Comparison of ENCODE assay signal across 28 mouse cellular contexts in the genomic region with DNA sequence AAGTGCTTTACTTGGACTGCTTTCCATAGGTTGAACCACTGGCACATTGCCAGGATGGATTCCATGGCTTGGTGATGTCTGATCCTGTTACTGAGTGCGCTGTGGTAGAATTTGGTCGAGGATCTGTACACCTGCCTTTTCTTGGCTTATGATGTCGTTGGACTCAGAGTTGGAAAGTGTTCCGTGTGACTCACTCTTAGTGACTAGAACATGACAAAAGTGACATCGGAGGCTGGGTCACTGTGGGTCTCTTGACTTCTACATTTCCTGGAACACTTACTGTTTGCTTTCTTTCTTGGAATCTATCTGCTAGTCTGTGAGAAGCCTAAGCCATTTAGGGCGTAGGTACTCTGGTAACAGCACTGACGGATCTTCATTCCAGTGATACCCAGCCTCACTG. TPM values are rescaled to one million over a fixed set of nuclear protein-coding genes. Genes with fewer than 3 reads are reported as not detected.
DNase-seq lines count a peak whose midpoint lies in the region; ATAC-seq and TF ChIP-seq lines count a peak whose summit lies in the region.
"Had no signal": no experiment of that assay in that cellular context is flagged by ENCODE, and none has a peak within 500 bp of the region (broad histone marks: within the 10 kb centered on the region; RNA-seq: fewer than 3 reads in every experiment).

No protein-coding gene starts in this region.

- TF ChIP-seq EP300 in stomach, postnatal 0 days (optimal IDR thresholded peaks at IDR 0.05), result no peak
- TF ChIP-seq EP300 in liver, postnatal 0 days (IDR thresholded peaks at IDR 0.05; ENCODE audit: low read depth), result no peak

- intact Hi-C loops in gastrocnemius, adult 2 months (cut with DNase I), result no loop called here
- intact Hi-C loops in gastrocnemius, postnatal 36 days (cut with DNase I), result no loop called here

- no peak for DNase-seq in gastrocnemius, adult 2 months
- DNase-seq in gastrocnemius, postnatal 36 days, result no peak
- DNase-seq in lung, postnatal 36 days, result peak; percentile 51
- no peak for DNase-seq in lung, adult 2 months
- DNase-seq in stomach, postnatal 0 days (ENCODE audit: low spot score), result no peak
- no peak for DNase-seq in liver, postnatal 0 days
- DNase-seq: adrenal gland, postnatal 14 days; cerebellum, adult 18-20 months; cerebellum, postnatal 14 days; gastrocnemius, postnatal 25 days; heart, adult 2 months; heart, postnatal 10 days; kidney, adult 18-20 months; kidney, postnatal 4 days; left cerebral cortex, postnatal 4 days; liver; lung, postnatal 10 days; thymus, postnatal 4 days had no signal

- 65% methylated on average over 7 of the region's 7 CpGs for WGBS in lung, adult 2 months
- 76% methylated on average over 7 of the region's 7 CpGs for WGBS in stomach, postnatal 0 days
- 86% methylated on average over 7 of the region's 7 CpGs for WGBS in liver, postnatal 0 days (ENCODE audit: insufficient replicate concordance)
- WGBS in midbrain, embryonic 16.5 days, result 93% methylated on average over 7 of the region's 7 CpGs

- H3K9me3 ChIP-seq in stomach, postnatal 0 days (ENCODE audit: control insufficient read depth, low read length), result no peaks in the 10 kb centered on the region
- H3K9me3 ChIP-seq in liver, postnatal 0 days (ENCODE audit: low read length), result no peaks in the 10 kb centered on the region
- no peaks in the 10 kb centered on the region for H3K9me3 ChIP-seq in midbrain, embryonic 16.5 days (replicated peaks; ENCODE audit: control insufficient read depth, low read length, poor library complexity, severe bottlenecking)
- H3K9me3 ChIP-seq: heart, embryonic 13.5 days; kidney, embryonic 15.5 days; neural tube, embryonic 12.5 days had no signal

- H3K4me1 ChIP-seq in lung, adult 2 months (ENCODE audit: control insufficient read depth, insufficient read depth, low read length), result peaks cover 29% of the 10 kb centered on the region
- no peaks in the 10 kb centered on the region for H3K4me1 ChIP-seq in stomach, postnatal 0 days (replicated peaks; ENCODE audit: control insufficient read depth, insufficient read depth)
- H3K4me1 ChIP-seq in liver, postnatal 0 days (ENCODE audit: insufficient read depth), result peaks cover 11% of the 10 kb centered on the region; the same call in 1 of the 2 replicates
- H3K4me1 ChIP-seq in midbrain, embryonic 16.5 days (ENCODE audit: control insufficient read depth, insufficient read depth, low read length), result peaks cover 7% of the 10 kb centered on the region

- TF ChIP-seq POLR2A in lung, adult 2 months (IDR thresholded peaks at IDR 0.05; ENCODE audit: borderline replicate concordance, extremely low read depth, low read depth, low read length), result no peak

- H3K4me2 ChIP-seq in stomach, postnatal 0 days (replicated peaks; ENCODE audit: low read depth), result no peak overlapping the region
- no peak overlapping the region for H3K4me2 ChIP-seq in liver, postnatal 0 days (ENCODE audit: low read depth, low read length)
- H3K4me2 ChIP-seq in midbrain, embryonic 16.5 days (ENCODE audit: low read length), result no peak overlapping the region
- H3K4me2 ChIP-seq: heart, embryonic 13.5 days; hindbrain, embryonic 14.5 days; kidney, embryonic 15.5 days; midbrain, embryonic 11.5 days; neural tube, embryonic 12.5 days had no signal

- ATAC-seq in activated CD4-positive, CD25-positive, alpha-beta regulatory T cell, adult 4 months, result peak; percentile 53
- peak; percentile 38; the same call in 1 of the 2 replicates for ATAC-seq in stomach, postnatal 0 days (ENCODE audit: low FRiP score, low TSS enrichment)
- no peak for ATAC-seq in liver, postnatal 0 days
- ATAC-seq in midbrain, embryonic 16.5 days, result no peak
- ATAC-seq: forebrain, embryonic 14.5 days had no signal

- no peaks in the 10 kb centered on the region for H3K36me3 ChIP-seq in stomach, postnatal 0 days (ENCODE audit: control insufficient read depth, insufficient read depth, low read length)
- H3K36me3 ChIP-seq in liver, postnatal 0 days (replicated peaks; ENCODE audit: insufficient read depth, low read length), result no peaks in the 10 kb centered on the region
- H3K36me3 ChIP-seq in midbrain, embryonic 16.5 days (ENCODE audit: control insufficient read depth, insufficient read depth, low read length), result no peaks in the 10 kb centered on the region
- H3K36me3 ChIP-seq: heart, embryonic 13.5 days; kidney, embryonic 15.5 days; neural tube, embryonic 12.5 days had no signal

- no peak for TF ChIP-seq CTCF in gastrocnemius, adult 2 months (IDR thresholded peaks at IDR 0.05)
- TF ChIP-seq CTCF in lung, adult 2 months (IDR thresholded peaks at IDR 0.05; ENCODE audit: insufficient read depth, low read length), result no peak
- TF ChIP-seq CTCF in stomach, postnatal 0 days (IDR thresholded peaks at IDR 0.05; ENCODE audit: low read depth), result no peak
- TF ChIP-seq CTCF in liver, postnatal 0 days (IDR thresholded peaks at IDR 0.05; ENCODE audit: low read depth), result no peak

- H3K9ac ChIP-seq in stomach, postnatal 0 days (ENCODE audit: low read length), result no peak overlapping the region
- H3K9ac ChIP-seq in liver, postnatal 0 days (replicated peaks), result no peak overlapping the region
- no peak overlapping the region for H3K9ac ChIP-seq in midbrain, embryonic 16.5 days (ENCODE audit: low read depth, low read length)
- H3K9ac ChIP-seq: heart, embryonic 13.5 days; hindbrain, embryonic 14.5 days; kidney, embryonic 15.5 days; liver, embryonic 14.5 days; neural tube, embryonic 12.5 days had no signal

- H3K27ac ChIP-seq in gastrocnemius, adult 2 months, result peak overlapping the region; percentile 53
- no peak overlapping the region for H3K27ac ChIP-seq in stomach, postnatal 0 days (replicated peaks)
- H3K27ac ChIP-seq in liver, postnatal 0 days (ENCODE audit: low read depth), result no peak overlapping the region
- no peak overlapping the region for H3K27ac ChIP-seq in midbrain, embryonic 16.5 days (ENCODE audit: low read length)
- H3K27ac ChIP-seq: heart, adult 2 months; heart, embryonic 13.5 days; hindbrain, embryonic 14.5 days; kidney, embryonic 15.5 days; liver, embryonic 14.5 days; neural tube, embryonic 12.5 days had no signal

- no peaks in the 10 kb centered on the region for H3K27me3 ChIP-seq in stomach, postnatal 0 days (ENCODE audit: control insufficient read depth, insufficient read depth, low read length)
- no peaks in the 10 kb centered on the region for H3K27me3 ChIP-seq in liver, postnatal 0 days (ENCODE audit: insufficient read depth, low read length)
- H3K27me3 ChIP-seq in midbrain, embryonic 16.5 days (ENCODE audit: control insufficient read depth, insufficient read depth, low read depth, low read length), result no peaks in the 10 kb centered on the region
- H3K27me3 ChIP-seq: heart, embryonic 13.5 days; kidney, embryonic 15.5 days; neural tube, embryonic 12.5 days had no signal

- no peak overlapping the region for H3K4me3 ChIP-seq in gastrocnemius, adult 2 months
- no peak overlapping the region for H3K4me3 ChIP-seq in lung, adult 2 months (replicated peaks; ENCODE audit: extremely low read depth, low read depth, low read length)
- H3K4me3 ChIP-seq in stomach, postnatal 0 days (ENCODE audit: low read depth, low read length), result no peak overlapping the region
- no peak overlapping the region for H3K4me3 ChIP-seq in liver, postnatal 0 days (ENCODE audit: low read depth, low read length)
- H3K4me3 ChIP-seq in midbrain, embryonic 16.5 days (ENCODE audit: low read depth, low read length), result no peak overlapping the region
- H3K4me3 ChIP-seq: heart, adult 2 months; heart, embryonic 13.5 days; kidney, embryonic 15.5 days; myocyte; neural tube, embryonic 12.5 days had no signal

RNA-seq across cellular contexts. Expression of gene Atxn7l1, which starts 23.3 kb away (rescaled TPM):
- 10 to 100 TPM; 20.4 to 23.9 TPM for total RNA-seq in gastrocnemius, adult 2 months (2021)
- total RNA-seq in gastrocnemius, postnatal 36 days (2021), result 10 to 100 TPM; 15.4 to 16.0 TPM
- polyA plus RNA-seq in lung, adult 2 months (2012; rRNA removed), result 43.5 and 47.8 TPM in 2 replicates
- 10 to 100 TPM; 69.1 to 80.6 TPM for polyA plus RNA-seq in activated CD4-positive, CD25-positive, alpha-beta regulatory T cell, adult 4 months (2017; shearing (Covaris generic))
- 4.7 and 5.5 TPM in 2 replicates for polyA plus RNA-seq in stomach, postnatal 0 days (2015; fragmentation: Nextera tagmentation; extraction: Ambion mirVana)
- 7.2 and 8.5 TPM in 2 replicates for polyA plus RNA-seq in liver, postnatal 0 days (2015; fragmentation: Nextera tagmentation; extraction: Ambion mirVana)
- 21.3 and 25.0 TPM in 2 replicates for polyA plus RNA-seq in midbrain, embryonic 16.5 days (2015; fragmentation: Nextera tagmentation; extraction: Ambion mirVana)

Comparison
In these comparisons a context has a peak if more than half of its experiments do, and no peak if none do; other contexts are left out.
1. ATAC-seq: peak in activated CD4-positive, CD25-positive, alpha-beta regulatory T cell, adult 4 months (single experiment) and stomach, postnatal 0 days (single experiment); none in liver, postnatal 0 days (single experiment) and midbrain, embryonic 16.5 days (single experiment).